Mouse (Mus musculus): ENCODE measurements around the gene Ndel1. TPM values are rescaled to one million over a fixed set of nuclear protein-coding genes. Genes with fewer than 3 reads are reported as not detected.

Ndel1 gene
- polyA plus RNA-seq (2015; fragmentation: Nextera tagmentation; extraction: Ambion mirVana), result 70.4 and 73.6 TPM in 2 replicates

DNA sequence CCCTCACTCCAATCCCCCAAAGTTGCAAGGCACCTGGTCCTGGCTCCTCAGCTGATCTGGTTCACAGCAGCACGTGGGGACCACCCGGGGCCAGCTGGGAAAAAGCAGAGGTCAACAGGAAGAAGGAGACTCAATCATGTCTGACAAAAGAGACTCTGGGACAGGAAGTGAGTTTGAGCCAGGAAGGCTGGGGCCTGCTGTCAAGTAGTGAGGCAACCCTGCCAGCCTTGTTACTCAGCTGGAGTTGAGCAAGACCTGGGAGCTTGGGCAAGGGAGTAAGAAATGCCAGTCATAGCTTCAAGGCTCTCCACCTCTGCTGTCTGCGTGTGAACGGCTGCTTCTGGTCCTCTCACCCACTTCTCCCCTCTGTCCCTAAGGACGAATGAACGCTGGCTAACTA is at the start of gene Ndel1:
TSS of gene Ndel1 (minus strand) at position 111 of the 400 bp plus-strand sequence.
- H3K9ac ChIP-seq (ENCODE audit: low read depth, low read length), result no peak within 1 kb of the TSS
- ATAC-seq, result no peak
- H3K27ac ChIP-seq (ENCODE audit: low read length), result no peak within 1 kb of the TSS
- no peak within 1 kb of the TSS for H3K4me3 ChIP-seq (ENCODE audit: low read length)
- no peaks in the 10 kb centered on the region for H3K27me3 ChIP-seq (replicated peaks; ENCODE audit: control insufficient read depth, insufficient read depth, low read length)
- no peaks in the 10 kb centered on the region for H3K36me3 ChIP-seq (ENCODE audit: control insufficient read depth, insufficient read depth, low read length)
- no peaks in the 10 kb centered on the region for H3K9me3 ChIP-seq (ENCODE audit: control insufficient read depth, low read length)
- H3K4me2 ChIP-seq (ENCODE audit: low read depth, low read length), result no peak within 1 kb of the TSS
- H3K4me1 ChIP-seq (ENCODE audit: control insufficient read depth, insufficient read depth, low read length), result no peaks in the 10 kb centered on the region
- WGBS, result 51% methylated on average over 6 of the region's 6 CpGs

DNA sequence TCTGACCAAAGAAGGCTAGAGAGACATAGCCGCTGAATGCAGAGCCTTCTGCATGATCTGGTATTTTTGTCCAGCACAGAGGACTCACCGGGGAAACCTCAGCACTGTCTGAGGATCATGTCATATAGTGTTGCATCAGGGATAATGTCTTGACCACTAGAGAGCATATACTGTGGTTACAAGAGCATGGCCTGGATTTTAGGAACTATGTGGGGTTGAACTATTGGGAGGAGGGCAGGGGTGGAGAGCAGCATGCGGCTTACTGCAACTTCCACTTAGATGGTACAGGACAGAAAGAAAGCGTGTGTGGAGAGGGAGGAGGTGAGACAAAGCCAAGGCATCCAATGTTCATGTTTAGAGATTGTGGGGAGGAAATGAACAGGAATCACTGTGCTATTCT is 42.9 kb upstream of the Ndel1 start:
- H3K4me3 ChIP-seq (ENCODE audit: low read length), result no peak overlapping the region
- H3K27ac ChIP-seq (ENCODE audit: low read length), result no peak overlapping the region
- peaks cover 5% of the 10 kb centered on the region; the same call in 1 of the 2 replicates for H3K4me1 ChIP-seq (ENCODE audit: control insufficient read depth, insufficient read depth, low read length)
- no peaks in the 10 kb centered on the region for H3K9me3 ChIP-seq (ENCODE audit: control insufficient read depth, low read length)
- no peaks in the 10 kb centered on the region for H3K36me3 ChIP-seq (ENCODE audit: control insufficient read depth, insufficient read depth, low read length)
- no peak for ATAC-seq
- H3K4me2 ChIP-seq (ENCODE audit: low read depth, low read length), result no peak overlapping the region
- 90% methylated on average over 4 of the region's 4 CpGs for WGBS
- no peak overlapping the region for H3K9ac ChIP-seq (ENCODE audit: low read depth, low read length)
- no peaks in the 10 kb centered on the region for H3K27me3 ChIP-seq (replicated peaks; ENCODE audit: control insufficient read depth, insufficient read depth, low read length)

DNA sequence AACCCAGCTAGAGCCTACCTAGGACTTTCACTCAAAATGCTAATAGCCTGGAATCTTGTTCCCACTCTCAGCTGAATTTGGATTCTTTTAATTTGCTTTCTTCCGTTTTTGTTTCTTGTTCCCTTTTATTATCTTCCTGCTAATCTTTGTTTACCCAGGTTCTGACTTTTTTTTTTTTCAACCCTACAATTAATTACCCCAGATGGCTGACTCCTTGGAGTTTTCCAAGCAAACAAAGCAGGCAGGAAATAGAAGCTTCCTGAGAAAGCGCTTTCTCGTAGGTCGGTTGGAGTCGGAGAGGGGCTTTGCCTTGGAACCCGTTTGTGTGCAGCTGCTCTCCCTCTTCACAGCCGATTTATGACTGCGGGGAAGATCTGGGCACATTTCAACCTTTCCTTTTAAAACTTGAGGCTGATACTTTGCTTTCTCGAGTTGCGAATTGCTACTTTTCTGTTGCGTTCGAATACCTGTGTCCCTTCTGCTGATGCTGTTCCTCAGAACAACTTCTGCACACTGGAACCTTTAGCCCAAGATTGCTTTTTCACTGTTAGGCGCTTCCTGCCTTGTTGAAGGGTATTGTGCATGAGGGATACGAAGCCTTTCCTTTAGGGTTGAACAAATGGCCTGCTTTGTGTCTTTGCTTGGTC is 40.0 kb upstream of the Ndel1 start:
- no peak for ATAC-seq
- H3K9ac ChIP-seq (ENCODE audit: low read depth, low read length), result no peak overlapping the region

DNA sequence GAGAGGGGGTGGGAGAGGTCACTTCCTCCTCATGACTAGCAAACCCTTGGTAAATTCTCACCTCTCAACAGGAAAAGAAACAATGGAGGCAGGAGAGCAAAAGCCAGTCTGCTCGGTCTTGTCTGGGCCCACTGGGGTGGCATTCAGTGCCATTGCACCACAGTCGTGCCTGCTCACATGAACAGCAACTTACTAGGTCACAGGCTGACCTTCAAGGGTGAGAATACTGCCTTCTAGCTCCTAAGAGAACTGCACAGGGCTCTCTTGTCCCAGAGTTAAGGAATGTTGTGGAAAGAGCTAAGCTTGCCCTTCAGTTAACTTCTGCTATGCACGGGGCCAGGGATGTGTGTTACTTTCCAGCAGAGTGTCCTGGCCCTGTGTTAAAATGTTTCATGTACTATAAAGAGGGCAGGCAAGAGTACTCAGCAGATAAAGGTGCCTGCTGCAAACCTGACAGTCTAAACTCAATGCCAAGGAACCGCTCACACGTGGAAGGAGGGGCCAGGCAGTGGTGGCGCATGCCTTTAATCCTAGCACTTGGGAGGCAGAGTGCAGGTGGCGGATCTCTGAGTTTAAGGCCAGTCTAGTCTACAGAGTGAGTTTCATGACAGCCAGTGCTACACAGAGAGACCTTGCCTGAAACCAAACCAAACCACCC is 37.3 kb upstream of the Ndel1 start:
- Histone ChIP-seq H3K4me1 (ENCODE audit: control insufficient read depth, insufficient read depth, low read length) (peaks cover 5% of the 10 kb centered on the region; the same call in 1 of the 2 replicates), H3K27me3 (replicated peaks; ENCODE audit: control insufficient read depth, insufficient read depth, low read length) (no peaks in the 10 kb centered on the region), H3K36me3 (ENCODE audit: control insufficient read depth, insufficient read depth, low read length) (peaks cover 18% of the 10 kb centered on the region), H3K4me2 (ENCODE audit: low read depth, low read length) (no peak overlapping the region), H3K9me3 (ENCODE audit: control insufficient read depth, low read length) (no peaks in the 10 kb centered on the region), H3K9ac (ENCODE audit: low read depth, low read length) (no peak overlapping the region), H3K4me3 (ENCODE audit: low read length) (no peak overlapping the region), H3K27ac (ENCODE audit: low read length) (peak overlapping the region; percentile 9; the same call in 1 of the 2 replicates)
- WGBS, result 46% methylated on average over 7 of the region's 7 CpGs
- no peak for ATAC-seq

More for the DNA sequence above, 40.0 kb upstream of the Ndel1 start:
- 26% methylated on average over 14 of the region's 14 CpGs for WGBS
- Histone ChIP-seq H3K27me3 (replicated peaks; ENCODE audit: control insufficient read depth, insufficient read depth, low read length) (no peaks in the 10 kb centered on the region), H3K4me3 (ENCODE audit: low read length) (no peak overlapping the region), H3K4me2 (ENCODE audit: low read depth, low read length) (no peak overlapping the region), H3K27ac (ENCODE audit: low read length) (peak overlapping the region; percentile 56), H3K4me1 (ENCODE audit: control insufficient read depth, insufficient read depth, low read length) (peaks cover 5% of the 10 kb centered on the region; the same call in 1 of the 2 replicates), H3K9me3 (ENCODE audit: control insufficient read depth, low read length) (no peaks in the 10 kb centered on the region), H3K36me3 (ENCODE audit: control insufficient read depth, insufficient read depth, low read length) (no peaks in the 10 kb centered on the region)

DNA sequence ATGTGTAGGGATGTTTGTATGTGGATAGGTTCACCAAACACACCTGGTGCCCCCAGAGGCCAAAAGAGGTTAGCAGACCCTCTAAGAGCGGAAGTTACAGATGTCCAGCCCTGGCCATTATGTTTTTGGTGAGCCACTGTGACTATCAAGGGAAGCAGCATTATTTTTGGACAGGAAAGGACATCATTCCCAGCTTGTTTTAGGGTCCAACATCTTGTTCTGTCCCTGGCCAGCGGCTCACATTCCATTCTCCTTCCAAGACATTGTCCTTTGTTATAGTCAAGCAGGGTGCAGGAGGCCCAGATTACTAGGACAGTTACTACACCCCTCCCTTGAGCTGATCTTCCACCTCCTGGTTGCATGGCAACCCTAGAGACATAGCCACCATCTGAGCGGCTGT is 35.6 kb upstream of the Ndel1 start:
- Histone ChIP-seq H3K9ac (ENCODE audit: low read depth, low read length) (no peak overlapping the region), H3K36me3 (ENCODE audit: control insufficient read depth, insufficient read depth, low read length) (peaks cover 26% of the 10 kb centered on the region), H3K4me3 (ENCODE audit: low read length) (no peak overlapping the region), H3K4me2 (ENCODE audit: low read depth, low read length) (no peak overlapping the region), H3K4me1 (ENCODE audit: control insufficient read depth, insufficient read depth, low read length) (peaks cover 7% of the 10 kb centered on the region; the same call in 1 of the 2 replicates), H3K27ac (ENCODE audit: low read length) (no peak overlapping the region), H3K27me3 (replicated peaks; ENCODE audit: control insufficient read depth, insufficient read depth, low read length) (no peaks in the 10 kb centered on the region), H3K9me3 (ENCODE audit: control insufficient read depth, low read length) (no peaks in the 10 kb centered on the region)
- ATAC-seq, result no peak
- 81% methylated on average over 3 of the region's 3 CpGs for WGBS

DNA sequence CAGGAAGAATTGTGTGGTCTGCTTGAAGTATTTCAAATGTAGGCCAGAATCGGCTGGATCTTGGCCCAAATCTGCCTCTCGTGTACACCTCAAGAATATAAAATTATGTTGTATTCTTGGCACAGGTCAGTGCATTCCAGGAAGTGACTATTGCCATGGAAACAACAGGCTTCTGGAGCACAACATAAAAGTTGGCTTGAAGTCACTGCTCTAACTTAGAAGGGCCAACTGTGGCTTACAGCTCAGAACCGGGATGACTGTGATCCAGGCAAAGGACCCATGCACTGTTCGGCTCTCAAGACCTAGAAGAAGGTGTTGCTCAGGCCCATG is 34.8 kb upstream of the Ndel1 start:
- no peak overlapping the region for H3K4me2 ChIP-seq (ENCODE audit: low read depth, low read length)
- H3K27me3 ChIP-seq (replicated peaks; ENCODE audit: control insufficient read depth, insufficient read depth, low read length), result no peaks in the 10 kb centered on the region
- 56% methylated on average over 4 of the region's 4 CpGs for WGBS
- peak; percentile 36; the same call in 1 of the 2 replicates for ATAC-seq
- peak overlapping the region; percentile 14; the same call in 1 of the 2 replicates for H3K9ac ChIP-seq (ENCODE audit: low read depth, low read length)
- peaks cover 4% of the 10 kb centered on the region; the same call in 1 of the 2 replicates for H3K4me1 ChIP-seq (ENCODE audit: control insufficient read depth, insufficient read depth, low read length)
- no peak overlapping the region for H3K4me3 ChIP-seq (ENCODE audit: low read length)
- H3K36me3 ChIP-seq (ENCODE audit: control insufficient read depth, insufficient read depth, low read length), result peaks cover 26% of the 10 kb centered on the region
- no peak overlapping the region for H3K27ac ChIP-seq (ENCODE audit: low read length)
- H3K9me3 ChIP-seq (ENCODE audit: control insufficient read depth, low read length), result no peaks in the 10 kb centered on the region

DNA sequence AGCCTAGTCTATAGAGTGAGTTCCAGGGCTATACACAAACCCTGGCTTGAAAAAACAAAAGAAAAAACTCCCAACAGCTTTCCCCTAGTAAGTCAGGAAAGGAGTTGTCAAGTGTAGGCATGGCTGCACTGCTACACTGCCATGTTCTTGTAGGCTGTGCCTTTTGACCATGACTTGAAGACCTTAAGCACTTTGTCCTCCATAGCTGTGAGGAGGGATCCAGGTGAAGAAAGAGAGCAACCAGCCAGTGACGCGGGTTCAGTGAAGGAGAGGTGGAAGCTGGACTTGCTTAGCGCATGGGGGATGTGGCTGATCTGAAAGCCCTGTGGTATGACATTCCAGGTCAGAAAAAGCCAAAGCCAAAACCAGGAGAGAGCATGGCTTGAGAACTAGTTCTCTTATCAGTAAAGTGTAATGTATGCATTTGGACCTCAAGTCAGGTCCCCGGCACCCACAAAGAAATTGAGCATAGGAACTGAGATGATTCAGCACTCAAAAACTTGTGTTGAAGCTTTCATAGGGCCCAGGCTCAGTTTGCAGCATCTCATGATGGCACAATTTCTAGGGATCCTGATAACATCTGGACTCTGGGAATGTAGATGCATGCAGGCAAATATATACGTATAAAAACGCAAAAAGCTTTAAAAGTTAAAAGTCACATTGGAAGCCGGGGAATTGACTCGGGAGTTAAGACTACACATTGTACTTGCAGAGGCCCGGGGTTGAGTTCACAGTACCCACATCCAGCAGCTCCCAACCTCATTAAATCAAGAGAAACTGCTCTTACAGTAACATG is 34.2 kb upstream of the Ndel1 start:
- no peak overlapping the region for H3K9ac ChIP-seq (ENCODE audit: low read depth, low read length)
- H3K4me3 ChIP-seq (ENCODE audit: low read length), result no peak overlapping the region
- no peak overlapping the region for H3K4me2 ChIP-seq (ENCODE audit: low read depth, low read length)
- WGBS, result 86% methylated on average over 9 of the region's 9 CpGs
- no peaks in the 10 kb centered on the region for H3K9me3 ChIP-seq (ENCODE audit: control insufficient read depth, low read length)
- peaks cover 26% of the 10 kb centered on the region for H3K36me3 ChIP-seq (ENCODE audit: control insufficient read depth, insufficient read depth, low read length)
- no peaks in the 10 kb centered on the region for H3K27me3 ChIP-seq (replicated peaks; ENCODE audit: control insufficient read depth, insufficient read depth, low read length)
- no peak for ATAC-seq
- H3K4me1 ChIP-seq (ENCODE audit: control insufficient read depth, insufficient read depth, low read length), result peaks cover 4% of the 10 kb centered on the region; the same call in 1 of the 2 replicates
- no peak overlapping the region for H3K27ac ChIP-seq (ENCODE audit: low read length)

DNA sequence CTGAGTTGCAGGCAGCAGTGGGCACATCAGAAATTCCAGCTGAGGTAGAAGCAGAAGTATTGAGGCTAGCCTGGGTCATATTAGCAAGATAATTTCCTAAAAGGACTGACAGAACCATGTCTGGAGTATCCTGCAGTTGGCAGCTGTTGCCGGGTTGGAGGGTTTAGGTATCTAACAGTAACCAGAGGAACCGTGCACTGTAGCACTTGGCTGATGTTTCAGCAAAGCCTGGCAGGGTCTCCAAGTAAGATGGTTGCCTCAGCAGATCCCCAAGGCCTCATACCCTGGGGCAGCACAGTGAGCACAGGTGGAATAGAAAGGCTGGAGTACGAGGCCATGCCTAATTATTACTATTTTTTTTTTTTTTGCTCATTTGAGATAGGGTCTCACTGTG is 33.5 kb upstream of the Ndel1 start:
- no peak for ATAC-seq
- 86% methylated on average over 3 of the region's 3 CpGs for WGBS
- Histone ChIP-seq H3K4me1 (ENCODE audit: control insufficient read depth, insufficient read depth, low read length) (peaks cover 4% of the 10 kb centered on the region; the same call in 1 of the 2 replicates), H3K4me3 (ENCODE audit: low read length) (no peak overlapping the region), H3K27me3 (replicated peaks; ENCODE audit: control insufficient read depth, insufficient read depth, low read length) (no peaks in the 10 kb centered on the region), H3K9ac (ENCODE audit: low read depth, low read length) (no peak overlapping the region), H3K4me2 (ENCODE audit: low read depth, low read length) (no peak overlapping the region), H3K36me3 (ENCODE audit: control insufficient read depth, insufficient read depth, low read length) (peaks cover 26% of the 10 kb centered on the region), H3K9me3 (ENCODE audit: control insufficient read depth, low read length) (no peaks in the 10 kb centered on the region), H3K27ac (ENCODE audit: low read length) (0 out of 2 replicates have a peak overlapping the region, but pooled peaks have one; percentile 11)
